Mouse (Mus musculus) forebrain, embryonic 14.5 days (tissue): ENCODE results near the gene Rad54l. TPM values are rescaled to one million over a fixed set of nuclear protein-coding genes. Genes with fewer than 3 reads are reported as not detected.

Experiments used
- ATAC-seq: fragments of 200-750 bp; cut with Nextera tagmentation; 2 replicates; pipeline ENCODE4 v1.8.0; 2017; ENCODE audit warnings: mild to moderate bottlenecking, moderate library complexity
- DNase-seq: peaks from one replicate; pipeline ENCODE4 v3.0.0-alpha.2; 2015; ENCODE audit warnings: low spot score
- H3K27ac ChIP-seq: fragments of 300-500 bp; sonication (generic); 2 replicates; pipeline ENCODE4 v1.5.1; 2014; ENCODE audit warnings: low read depth, mild to moderate bottlenecking, control low read depth, low read length, moderate library complexity
- H3K27me3 ChIP-seq: fragments of 300-500 bp; sonication (generic); replicated peaks from 2 replicates; pipeline ENCODE4 v1.6.1; 2014; ENCODE audit warnings: low read length, control low read depth, mixed read lengths; ENCODE audit not compliant: control insufficient read depth, insufficient read depth
- H3K36me3 ChIP-seq: fragments of 300-500 bp; sonication (generic); 2 replicates; pipeline ENCODE4 v1.6.1; 2014; ENCODE audit warnings: low read length, control low read depth; ENCODE audit not compliant: control insufficient read depth, insufficient read depth
- H3K4me1 ChIP-seq: fragments of 300-500 bp; sonication (generic); 2 replicates; pipeline ENCODE4 v1.6.1; 2014; ENCODE audit warnings: antibody characterized with exemption, low read length, control low read depth; ENCODE audit not compliant: control insufficient read depth, insufficient read depth
- H3K4me2 ChIP-seq: fragments of 300-500 bp; sonication (generic); 2 replicates; pipeline ENCODE4 v1.6.1; 2014; ENCODE audit warnings: mild to moderate bottlenecking, control low read depth, low read length
- H3K4me3 ChIP-seq: fragments of 300-500 bp; sonication (generic); 2 replicates; pipeline ENCODE4 v1.5.1; 2014; ENCODE audit warnings: low read depth, low read length, control low read depth
- H3K9ac ChIP-seq: fragments of 300-500 bp; sonication (generic); 2 replicates; pipeline ENCODE4 v1.6.1; 2014; ENCODE audit warnings: mild to moderate bottlenecking, low read length, control low read depth, moderate library complexity
- H3K9me3 ChIP-seq: fragments of 300-500 bp; sonication (generic); replicated peaks from 2 replicates; pipeline ENCODE4 v1.6.1; 2016; ENCODE audit warnings: low read length, control low read depth, mixed read lengths; ENCODE audit not compliant: control insufficient read depth
- WGBS: fragments of 180-500 bp; shearing (Covaris S2); extraction: QIAGEN DNeasy Blood & Tissue Kit; methylation state at CpG from one replicate; pipeline ENCODE4 v1.1.7; 2014; 5-methylcytosine and 5-hydroxymethylcytosine counted together
- polyA plus RNA-seq: library from polyadenylated mRNA; unstranded; fragments of >200 nt; fragmentation: Nextera tagmentation; extraction: Ambion mirVana; gene quantifications from 2 replicates; pipeline ENCODE4 v1.2.1, GENCODE M21; 2014

Rad54l gene
- polyA plus RNA-seq, 1 experiment from 2014 or later: 18.2 TPM

GRCm38 (mm10) chr4:116047681-116048080 lies 75.8 kb downstream of the Rad54l start:
- H3K4me3 ChIP-seq: no peak overlapping the region
- no peaks in the 10 kb centered on the region for H3K27me3 ChIP-seq
- DNase-seq (no peak), ATAC-seq (no peak)
- H3K9me3 ChIP-seq: no peaks in the 10 kb centered on the region
- H3K4me2 ChIP-seq: no peak overlapping the region
- no peak overlapping the region for H3K9ac ChIP-seq
- 97% methylated on average over 1 of the region's 1 CpGs for WGBS
- H3K36me3 ChIP-seq: peaks cover 6% of the 10 kb centered on the region; the same call in 1 of the 2 replicates
- no peaks in the 10 kb centered on the region for H3K4me1 ChIP-seq
- H3K27ac ChIP-seq: no peak overlapping the region

DNA sequence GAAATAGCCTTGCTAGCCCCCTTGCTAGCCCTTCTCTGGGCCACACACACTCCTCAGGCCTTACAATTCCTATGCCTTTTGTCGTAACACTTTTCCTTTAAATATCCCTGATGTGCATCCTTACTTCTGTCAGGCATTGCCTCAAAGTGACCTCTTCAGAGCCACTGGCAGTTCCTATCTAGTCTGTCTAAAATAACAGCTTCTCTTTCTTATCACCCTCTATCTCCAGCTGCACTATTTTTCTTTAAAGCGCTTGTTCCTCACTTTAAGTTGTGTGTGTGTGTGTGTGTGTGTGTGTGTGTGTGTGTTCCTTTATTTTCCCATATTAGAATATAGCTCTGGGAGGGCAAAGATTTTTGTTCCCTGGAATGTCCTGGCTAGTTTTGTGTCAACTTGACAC lies 76.9 kb downstream of the Rad54l start:
- Histone ChIP-seq H3K4me2 (no peak overlapping the region), H3K4me3 (no peak overlapping the region), H3K9me3 (no peaks in the 10 kb centered on the region), H3K27me3 (no peaks in the 10 kb centered on the region), H3K4me1 (no peaks in the 10 kb centered on the region), H3K27ac (no peak overlapping the region), H3K9ac (no peak overlapping the region), H3K36me3 (peaks cover 9% of the 10 kb centered on the region; the same call in 1 of the 2 replicates)
- 96% methylated on average over 2 of the region's 2 CpGs for WGBS
- ATAC-seq (no peak), DNase-seq (no peak)

Other genes with a start within 250 kb of the Rad54l start
- gene Kncn, start 239.3 kb downstream of the Rad54l start, polyA plus RNA-seq: 0.31 TPM in 1 of 2 replicates, not detected in the other
- not detected in 2 replicates for gene 6430628N08Rik, start 233.0 kb downstream of the Rad54l start, polyA plus RNA-seq
- 0.05 TPM in 2 replicates for gene Dmbx1, start 183.8 kb downstream of the Rad54l start, polyA plus RNA-seq
- gene Faah, start 105.8 kb downstream of the Rad54l start, polyA plus RNA-seq: 7.0 and 7.3 TPM in 2 replicates
- 14.2 and 15.3 TPM in 2 replicates for gene Nsun4, start 69.8 kb downstream of the Rad54l start, polyA plus RNA-seq
- 479 and 583 TPM in 2 replicates for gene Uqcrh, start 48.6 kb downstream of the Rad54l start, polyA plus RNA-seq
- 67.9 and 74.0 TPM in 2 replicates for gene Lrrc41, start 48.4 kb downstream of the Rad54l start, polyA plus RNA-seq
- 54.8 and 56.0 TPM in 2 replicates for gene Pomgnt1, start 150 bp upstream of the Rad54l start, polyA plus RNA-seq
- 1.5 and 1.9 TPM in 2 replicates for gene Lurap1, start 27.6 kb upstream of the Rad54l start, polyA plus RNA-seq
- not detected in 2 replicates for gene Tspan1, start 43.9 kb upstream of the Rad54l start, polyA plus RNA-seq
- gene 1700042G07Rik, start 49.7 kb upstream of the Rad54l start, polyA plus RNA-seq: not detected in 2 replicates
- not detected in 2 replicates for gene Gm49337, start 49.7 kb upstream of the Rad54l start, polyA plus RNA-seq
- gene Pik3r3, start 97.9 kb upstream of the Rad54l start, polyA plus RNA-seq: 71.4 and 93.5 TPM in 2 replicates